Mouse (Mus musculus) right cerebral cortex, postnatal 36 days (tissue): ENCODE measurements around the gene Epb41l1.
A peak's percentile ranks its signal among the peaks of the same experiment; 100 is the strongest.

Experiments used
- DNase-seq, 2 experiments: peaks; one replicate each; pipeline ENCODE4 v3.0.0; 2022; ENCODE audit warnings: low spot score in 2 of 2, mixed read lengths in 1 of 2

The Epb41l1 gene

DNA sequence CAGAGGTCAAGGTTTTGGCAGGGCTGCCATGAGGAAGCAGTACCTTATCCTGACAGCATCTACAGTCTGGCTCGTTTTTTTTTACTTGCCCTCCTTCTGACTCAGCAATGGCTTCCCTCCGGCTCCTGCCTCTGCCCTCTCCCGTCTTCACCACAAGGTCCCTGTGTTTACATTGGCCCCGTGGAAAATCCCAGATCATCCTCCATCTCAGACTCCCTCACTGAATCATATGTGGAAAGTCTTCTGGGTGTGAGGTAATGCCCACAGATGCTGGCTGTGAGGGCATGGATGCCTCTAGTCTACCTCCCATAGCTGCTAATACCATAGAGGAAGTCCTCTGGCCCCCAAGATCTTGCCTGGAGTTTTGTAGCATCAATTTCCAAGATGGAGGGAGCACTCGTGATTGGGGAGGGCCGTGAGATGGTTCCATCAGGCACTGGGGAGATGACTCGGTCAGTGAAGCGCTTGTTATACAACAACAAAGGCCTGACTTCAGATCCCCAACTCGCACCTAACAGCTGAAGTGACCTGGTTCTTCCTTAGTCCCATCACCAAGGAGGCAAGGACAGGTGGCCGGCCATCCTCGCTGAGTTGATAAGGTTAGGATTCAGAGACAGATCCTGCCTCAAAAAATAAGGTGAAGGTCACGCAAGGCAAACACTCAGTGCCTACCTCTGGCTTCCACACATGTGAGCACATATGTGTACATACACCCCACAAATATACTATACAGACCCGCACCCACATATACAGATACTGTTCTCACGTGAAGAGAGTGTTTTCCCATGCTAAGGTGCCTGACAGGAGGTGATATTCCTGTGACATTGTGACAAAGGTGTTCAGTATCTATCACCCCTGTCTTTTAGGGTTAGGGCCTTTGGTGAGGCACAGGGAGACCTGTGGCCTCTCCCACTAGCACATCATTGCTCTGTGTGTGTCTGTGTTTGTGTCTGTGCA, 36.0 kb downstream of the Epb41l1 start:
- DNase-seq = no peak

DNA sequence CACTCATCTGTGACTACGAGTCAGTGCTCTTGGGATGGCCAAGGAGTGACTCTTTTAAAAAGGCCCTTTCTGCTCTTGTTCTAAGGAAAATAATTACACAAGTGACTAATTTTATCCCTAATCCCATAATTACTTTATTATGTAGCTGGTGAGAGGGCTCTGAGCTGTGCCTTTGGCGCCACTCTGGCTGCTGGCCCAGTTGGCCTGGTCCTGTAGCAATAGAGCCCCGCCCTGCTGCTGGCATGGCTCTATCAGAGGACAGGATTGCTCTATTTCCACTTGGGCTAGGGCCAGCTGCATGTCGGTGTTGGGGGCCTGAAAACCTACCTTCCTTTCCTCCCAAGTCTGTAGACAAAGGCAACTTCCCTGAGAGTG, 36.6 kb downstream of the Epb41l1 start:
- DNase-seq = no peak

DNA sequence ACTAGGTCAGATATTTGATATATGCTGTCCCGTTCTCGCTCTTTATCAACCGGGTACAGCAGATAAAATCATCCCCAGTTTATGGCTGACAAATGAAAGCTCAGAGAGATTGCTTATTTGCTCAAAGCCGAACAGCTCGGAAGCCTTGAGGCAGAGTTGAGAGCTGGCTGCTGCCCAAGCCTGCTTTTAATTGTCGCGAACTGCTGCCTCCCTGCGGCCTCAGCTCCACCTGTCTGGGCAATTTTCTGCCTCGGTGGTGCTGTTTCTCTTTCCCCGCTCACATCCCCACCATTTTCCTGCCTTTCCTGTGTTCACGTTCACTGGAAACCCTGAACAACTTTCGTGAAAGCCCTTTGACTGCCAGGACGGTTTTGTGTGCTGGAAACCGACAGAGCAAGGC, 39.8 kb downstream of the Epb41l1 start:
- DNase-seq = peak; percentile 47 to 54

DNA sequence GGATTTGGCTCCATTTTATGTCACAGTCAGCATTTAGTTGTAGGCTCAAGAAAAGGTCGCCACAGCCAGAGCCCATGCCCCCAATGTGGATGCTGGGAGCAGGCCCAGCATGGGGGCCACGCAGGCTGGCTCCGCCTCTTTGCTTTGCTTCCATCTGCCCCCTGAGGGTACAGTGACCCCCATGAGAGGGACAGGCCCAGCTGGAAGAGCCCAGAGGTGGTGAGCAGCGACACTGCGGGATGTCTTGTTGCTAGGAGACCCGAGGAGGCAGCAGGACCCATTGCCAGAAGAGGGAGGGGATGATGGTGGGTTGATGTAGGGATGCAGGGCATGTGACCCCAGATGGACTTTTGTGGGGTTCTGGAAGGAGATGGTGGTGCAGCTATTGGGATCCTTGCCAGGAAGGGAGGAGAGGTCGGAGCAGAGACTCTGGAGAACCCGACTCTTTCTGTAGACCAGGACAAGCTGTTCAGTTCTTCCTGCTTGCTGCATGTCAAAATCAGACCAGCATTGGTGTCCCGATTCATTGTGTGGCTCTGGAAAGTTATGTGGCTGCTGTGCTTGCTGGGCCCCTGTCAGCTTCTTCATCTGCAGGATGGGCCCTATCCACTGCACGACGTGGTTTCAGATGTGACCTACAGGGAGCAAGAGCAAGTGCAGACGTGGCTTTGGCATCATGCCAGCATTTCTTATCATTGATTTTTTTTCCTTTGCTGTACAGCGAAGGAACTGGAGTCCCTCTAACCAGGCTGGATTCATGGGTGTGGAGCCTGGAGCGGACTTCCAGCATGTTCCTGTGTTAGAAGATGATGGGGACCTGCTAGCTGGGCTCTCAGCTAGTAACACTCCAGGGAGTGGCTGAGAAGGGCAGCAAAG, 41.7 kb downstream of the Epb41l1 start:
- DNase-seq = no peak

DNA sequence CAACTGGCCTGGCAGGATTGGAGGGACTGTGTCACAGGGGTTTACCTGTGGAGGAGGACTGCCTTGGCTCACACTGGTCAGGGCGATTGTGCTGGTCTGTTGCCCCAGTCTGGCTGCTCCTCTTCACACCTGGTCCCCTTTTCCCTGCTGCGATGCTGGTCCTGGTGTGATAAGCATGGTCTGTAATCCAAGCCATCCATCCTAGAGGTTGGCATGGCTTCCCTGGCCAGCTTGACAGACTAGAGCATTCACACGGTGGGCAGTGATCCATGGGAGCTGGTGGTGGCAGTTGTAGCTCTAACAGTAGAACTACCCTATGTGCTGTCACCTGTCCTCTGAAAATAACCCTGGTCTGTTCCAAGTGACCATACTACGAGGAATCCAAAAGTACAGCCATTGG, 43.7 kb downstream of the Epb41l1 start:
- no peak for DNase-seq

DNA sequence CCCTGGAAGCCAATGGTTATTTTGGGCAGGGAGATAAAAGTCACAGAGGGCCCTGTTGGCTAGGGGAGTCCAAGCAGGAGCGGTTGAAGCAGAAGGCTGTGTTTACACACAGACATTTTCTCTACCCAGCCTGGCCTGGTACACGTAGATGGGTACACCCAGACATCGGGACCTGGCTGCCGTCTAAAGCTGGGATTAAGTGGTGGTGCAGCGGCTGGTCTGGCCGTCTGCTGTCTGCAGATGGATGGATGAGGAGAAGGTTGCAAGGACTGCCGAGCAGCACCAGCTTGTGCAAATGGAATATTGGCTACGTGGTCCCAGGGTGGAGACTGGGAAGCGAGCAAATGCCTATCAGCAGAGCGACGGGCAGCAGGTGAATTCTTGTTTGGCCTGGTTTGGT, 46.8 kb downstream of the Epb41l1 start:
- no peak for DNase-seq

DNA sequence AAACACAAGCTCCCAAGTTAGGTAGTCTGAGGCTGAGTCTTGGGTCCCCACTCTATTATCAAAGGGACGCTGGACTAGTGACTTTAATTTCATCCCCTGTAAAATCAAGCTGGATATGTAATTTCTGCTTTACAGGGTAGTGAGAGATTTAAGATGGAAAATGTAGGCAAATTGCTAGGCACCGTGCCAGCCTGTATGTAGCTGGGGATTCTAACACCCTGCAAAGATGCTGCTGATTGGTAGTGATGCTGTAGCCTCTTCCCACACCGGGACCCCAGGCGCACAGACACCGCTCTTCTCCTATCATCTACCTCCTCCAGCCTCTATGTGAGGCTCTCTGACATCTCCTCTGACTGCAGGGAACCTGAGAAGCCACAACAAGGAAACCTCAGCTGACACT, 48.2 kb downstream of the Epb41l1 start:
- DNase-seq = no peak

DNA sequence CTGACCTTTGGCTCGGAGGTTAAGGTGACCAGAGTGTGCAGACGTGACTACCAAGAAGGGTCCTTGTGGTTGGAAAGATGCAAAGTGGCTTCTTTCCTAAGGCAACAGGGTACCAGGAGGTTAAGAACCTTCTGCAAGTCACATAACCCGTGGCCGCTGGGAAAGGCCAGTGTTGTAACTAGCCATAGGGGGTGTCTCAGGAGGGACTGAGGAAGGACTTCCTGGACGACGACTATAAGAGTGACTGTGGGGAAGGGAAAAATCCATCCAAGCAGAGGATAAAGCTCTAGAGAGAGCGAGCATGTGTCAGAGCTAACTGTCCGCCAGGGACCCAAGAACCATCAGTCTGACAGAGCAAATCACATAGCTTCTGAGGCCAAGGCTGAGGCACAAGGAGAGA, 48.8 kb downstream of the Epb41l1 start:
- no peak for DNase-seq

DNA sequence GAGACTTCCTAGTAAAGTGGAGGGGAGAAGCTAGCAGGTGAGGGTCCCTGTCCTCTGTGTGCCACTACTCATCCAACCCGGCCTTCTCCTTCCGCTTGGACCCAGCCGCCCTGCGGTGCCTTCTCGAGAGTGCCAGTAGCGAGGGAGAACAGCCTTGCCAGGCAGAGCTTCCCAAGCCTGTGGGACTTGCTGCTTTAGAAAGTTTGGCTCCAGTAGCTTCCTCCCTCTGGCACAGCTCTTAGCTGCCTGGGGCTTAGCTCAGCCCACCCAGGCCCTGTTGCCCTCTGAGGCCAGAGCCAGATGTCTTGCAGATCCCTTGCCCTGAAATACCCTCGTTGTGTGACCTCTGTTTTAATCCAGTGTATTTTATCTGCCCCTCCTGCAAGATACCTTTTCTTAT, 50.2 kb downstream of the Epb41l1 start:
- no peak for DNase-seq

DNA sequence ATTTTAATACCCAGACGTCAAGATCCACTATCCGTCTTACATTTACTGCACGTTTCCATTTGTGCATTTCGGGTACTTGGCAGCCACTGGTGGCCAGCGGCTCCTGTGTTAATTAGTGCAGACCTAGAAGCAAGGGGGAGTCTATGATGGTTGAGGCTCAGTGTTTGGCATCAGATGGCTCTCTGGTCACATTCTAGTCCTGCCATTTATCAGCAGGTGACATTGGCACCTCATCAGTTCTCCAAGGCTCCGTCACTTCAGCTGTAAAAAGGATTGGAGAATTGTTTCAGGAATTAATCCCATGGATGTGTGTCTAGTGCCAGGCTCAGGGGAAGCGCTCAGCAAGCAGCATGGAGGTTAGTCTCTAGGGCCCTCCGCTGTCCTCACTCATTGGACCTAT, 51.6 kb downstream of the Epb41l1 start:
- DNase-seq = no peak

DNA sequence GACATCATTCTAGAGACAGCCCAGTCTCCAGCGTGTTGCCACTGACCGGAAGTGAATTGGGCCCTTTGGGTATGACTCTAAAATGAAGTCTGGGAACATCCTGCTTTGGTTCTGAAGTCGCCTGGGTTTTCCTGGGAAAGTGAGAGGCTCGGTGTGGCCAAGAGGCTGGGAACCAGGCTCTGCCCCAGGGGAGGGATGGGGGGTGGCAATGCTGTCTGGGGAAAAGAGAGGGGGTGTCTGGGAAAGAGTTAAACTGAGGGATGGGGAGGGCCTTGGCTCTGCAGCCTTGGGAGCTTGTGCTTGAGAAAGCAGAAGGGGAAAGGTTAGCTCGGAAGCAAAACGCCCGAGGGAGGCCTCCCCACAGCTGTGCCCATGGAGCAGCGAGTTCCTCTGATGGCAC, 53.0 kb downstream of the Epb41l1 start:
- DNase-seq = no peak

DNA sequence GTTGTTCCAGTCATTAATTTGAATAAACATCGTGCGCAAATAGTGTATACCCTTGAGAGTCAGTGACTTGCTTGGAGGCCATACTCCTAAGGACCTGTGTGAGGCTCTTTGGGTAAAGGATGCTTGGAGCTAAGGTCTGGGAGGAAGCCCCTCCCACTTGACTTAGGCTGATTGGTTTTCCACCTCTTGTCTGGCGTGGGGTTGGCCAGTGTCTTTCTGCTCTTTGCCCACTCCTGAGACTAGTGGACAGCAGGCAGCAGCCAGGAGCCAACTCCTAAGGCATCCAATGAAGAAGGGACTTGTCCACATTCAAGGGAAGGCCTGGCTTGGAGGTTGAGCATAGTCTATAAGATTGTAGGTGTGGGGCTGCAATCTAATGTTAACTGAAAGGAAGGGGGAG, 53.4 kb downstream of the Epb41l1 start:
- DNase-seq = no peak

DNA sequence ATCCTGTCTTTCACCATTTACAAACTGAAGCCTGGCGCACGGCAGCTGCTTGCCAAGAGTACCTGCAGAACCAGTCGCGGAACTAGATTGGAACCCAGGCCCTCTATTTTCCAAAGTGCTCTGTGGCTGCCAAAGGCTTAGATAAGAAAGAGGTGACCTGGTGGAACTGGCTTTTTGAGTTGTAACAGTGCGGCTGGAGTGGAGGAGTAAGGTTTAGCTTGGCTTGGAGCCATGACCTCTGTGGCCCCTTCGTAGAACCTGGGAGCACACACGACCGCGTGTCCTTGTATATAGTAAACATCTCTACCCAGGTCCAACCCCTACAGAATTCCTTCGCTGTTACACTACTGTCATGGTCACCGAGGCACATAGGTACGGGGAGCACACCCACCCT, 54.2 kb downstream of the Epb41l1 start:
- DNase-seq = no peak

DNA sequence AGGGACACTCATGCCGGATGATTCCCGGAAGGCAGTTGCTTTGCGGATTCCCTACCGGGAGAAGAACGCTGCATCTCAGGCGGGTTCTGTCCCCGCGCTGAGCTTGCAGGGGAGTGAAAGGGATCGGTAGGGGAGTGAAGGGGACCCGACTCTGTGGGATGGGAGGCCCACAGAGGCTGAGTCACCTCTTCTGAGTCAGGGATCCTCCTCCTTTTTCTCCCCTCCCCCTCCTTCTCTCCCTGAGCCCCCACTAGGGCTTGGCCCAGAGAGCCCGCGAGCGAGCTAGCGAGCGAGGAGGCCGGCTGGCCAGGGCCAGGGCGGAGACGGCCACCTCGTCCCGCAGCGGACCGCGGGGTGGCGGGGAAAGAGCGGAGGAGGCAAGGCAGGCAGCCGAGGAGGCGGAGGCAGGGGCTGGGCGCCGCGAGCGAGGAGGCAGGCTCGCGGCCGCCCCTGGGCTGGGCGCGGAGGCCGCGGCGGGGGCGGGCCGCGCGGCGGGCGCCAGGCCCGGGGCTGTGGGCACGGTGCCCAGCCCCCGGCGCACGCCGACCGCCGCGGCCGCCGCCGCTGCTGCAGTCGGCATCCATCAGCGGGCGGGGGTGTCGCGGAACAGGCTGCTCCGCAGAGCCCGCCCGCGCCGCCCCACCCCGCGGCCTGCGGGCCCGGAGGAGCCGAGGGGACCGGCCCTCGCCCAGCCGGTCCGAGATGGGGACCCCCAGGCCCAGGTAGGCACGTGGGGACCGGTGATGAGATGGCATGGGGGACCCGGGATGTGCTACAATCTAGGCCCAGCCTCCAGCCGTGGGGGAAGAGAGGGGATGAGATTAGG, 54.8 kb downstream of the Epb41l1 start:
- peak in 1 of 2 experiments; percentile 54 for DNase-seq

DNA sequence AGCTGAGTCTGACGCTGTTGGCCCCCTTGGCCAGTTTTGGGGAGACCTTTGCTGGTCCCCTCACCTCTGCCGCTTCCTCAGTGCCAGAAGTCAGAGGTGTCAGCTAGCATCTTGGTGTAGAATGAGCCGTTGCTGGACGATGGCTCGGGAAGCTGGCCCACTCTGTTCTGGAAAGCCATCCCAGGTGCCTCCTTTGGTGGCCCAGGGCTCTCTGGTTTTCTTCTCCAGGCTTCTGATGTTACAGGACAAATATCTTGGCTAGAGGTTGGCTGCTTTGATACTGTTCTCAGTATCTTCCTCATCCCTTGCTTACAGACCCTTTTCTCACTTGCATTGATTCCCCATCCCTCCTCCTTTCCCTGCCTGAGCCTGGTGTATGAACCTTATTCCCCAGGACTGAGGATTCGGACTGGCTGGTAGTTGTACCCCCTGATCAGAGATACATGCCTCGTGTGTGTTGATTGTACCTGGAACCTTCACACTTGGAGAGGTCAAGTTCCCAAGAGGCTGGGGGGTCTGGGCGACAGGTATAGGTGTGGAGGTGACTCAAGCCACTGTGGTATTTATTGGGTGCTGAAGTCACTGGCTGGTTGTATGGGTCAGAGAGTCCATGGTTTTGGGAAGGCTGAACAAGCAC, 55.5 kb downstream of the Epb41l1 start:
- no peak for DNase-seq

DNA sequence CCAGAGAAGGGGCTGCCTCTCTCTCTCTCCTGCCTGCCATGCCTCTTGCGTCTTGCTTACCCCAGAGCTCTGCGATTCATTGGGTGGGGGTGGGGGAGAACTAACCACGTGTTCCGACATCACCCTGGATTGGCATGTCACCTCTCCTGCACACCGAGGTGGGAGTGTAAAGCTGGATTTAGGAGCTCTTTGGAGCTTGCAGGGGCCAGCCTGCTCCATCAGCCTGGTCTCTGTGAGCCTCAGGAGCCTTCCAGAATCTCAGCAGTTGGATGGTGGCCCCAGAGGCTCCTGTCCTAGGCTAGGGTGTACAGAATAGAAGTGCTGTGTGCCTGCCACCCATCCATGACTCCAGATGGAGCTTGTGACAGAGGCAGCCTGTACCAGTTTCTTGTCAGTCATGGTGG, 56.0 kb downstream of the Epb41l1 start:
- DNase-seq = no peak

DNA sequence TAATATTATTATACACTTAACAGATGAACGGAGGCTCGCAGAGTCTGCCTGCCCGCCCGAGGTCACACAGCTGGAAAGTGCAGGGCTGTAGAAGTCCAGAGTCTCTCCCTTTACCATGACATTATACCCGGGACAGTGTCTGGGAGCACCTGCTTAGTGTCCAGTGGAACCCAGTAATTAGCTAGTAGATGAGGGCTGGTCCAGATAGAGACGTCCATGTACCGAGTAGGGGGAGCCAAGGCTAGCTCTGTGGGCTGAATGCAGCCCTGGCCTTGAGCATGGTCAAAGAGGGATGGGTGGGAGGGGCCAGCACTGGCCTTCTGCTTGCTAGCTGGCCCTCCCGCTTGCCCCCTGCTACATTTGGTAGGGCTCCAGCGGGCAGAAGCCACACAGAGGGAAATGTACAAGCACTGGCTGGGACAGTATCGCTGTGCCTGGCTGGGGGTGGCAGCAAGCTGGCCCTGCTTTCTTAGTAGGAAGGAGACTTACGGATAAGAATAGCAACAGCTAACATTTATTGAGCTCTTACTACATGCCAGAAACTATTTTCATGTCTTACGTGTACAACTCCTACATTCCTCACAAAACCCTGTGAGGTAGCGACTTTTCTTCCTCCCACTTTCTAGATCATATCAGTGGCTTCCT, 57.5 kb downstream of the Epb41l1 start:
- DNase-seq = peak in 1 of 2 experiments; percentile 54

DNA sequence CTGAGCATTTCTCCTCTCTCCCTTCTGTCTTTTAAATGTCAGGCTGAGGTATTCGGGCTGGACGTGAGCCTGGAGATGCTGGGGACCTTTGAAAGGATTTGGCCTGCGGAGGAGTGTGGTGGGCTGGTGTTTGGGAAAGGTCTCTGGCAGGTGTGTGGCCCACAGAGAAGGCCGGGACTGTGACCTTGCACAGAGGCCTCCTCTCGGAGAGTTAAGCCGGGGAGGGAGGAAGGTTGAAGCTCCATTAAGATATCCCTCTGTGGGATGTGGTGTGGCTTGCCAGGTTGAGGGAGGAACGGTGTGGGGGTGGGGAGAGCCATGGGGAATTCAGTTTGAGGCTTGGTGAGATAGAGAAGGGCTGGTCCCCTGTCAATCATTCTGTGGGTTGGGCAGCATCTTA, 59.1 kb downstream of the Epb41l1 start:
- no peak for DNase-seq

DNA sequence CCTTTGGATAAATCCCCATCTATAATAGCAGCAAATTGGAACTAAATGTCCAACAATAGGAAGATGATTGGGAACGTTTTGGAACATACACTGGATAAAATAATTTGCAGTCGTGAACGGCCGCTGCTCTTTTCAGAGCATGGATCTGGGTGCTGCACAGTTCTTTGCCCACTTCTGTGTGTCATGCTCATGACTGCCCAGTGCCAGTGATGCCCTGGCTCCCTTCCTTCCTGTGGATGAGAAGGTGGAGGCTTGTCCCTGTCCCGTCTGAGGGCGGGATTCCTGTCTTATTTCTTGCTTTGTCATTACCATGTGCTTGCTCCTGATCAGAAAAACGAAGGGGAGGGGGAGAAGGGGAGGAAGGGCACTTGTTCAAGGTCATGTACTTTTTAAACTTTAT, 59.6 kb downstream of the Epb41l1 start:
- no peak for DNase-seq

DNA sequence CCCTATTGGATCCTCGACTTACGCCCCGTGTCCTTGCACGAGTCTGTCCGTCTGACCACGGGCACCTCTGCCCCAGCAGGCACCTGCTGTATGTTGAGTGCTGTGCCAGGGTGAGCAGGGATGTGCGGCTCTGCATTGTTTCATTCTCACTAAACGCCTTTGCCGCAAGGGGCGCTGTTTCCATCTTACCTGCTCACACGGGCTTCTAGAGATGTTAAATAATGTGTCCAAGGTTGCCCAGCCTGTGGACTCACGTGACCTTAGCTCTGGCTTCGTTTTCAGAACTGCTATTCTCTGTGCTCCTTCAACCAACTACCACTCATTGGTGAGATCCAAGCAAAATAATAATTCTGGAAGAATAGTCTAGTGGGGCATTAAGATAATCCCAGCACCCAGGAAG, 61.6 kb downstream of the Epb41l1 start:
- DNase-seq = no peak

DNA sequence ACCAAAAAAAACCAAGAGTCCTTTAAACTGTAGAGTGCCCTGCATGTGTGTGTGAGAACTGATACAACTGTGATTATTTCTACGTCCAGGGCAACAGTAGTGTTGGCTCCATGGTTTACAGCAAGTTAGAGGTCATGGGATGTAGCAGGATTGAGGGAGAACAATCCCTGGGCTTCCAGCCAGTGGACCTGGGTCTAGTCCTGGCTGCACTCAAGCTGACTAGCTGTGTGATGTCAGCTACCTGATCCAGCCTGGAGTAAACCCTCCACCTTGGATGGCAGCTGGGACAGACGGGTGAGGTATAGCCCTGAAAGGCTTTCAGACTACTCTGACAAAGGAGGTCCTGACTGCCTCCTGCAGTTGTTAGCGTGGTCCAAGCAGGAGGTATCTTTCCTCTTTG, 62.1 kb downstream of the Epb41l1 start:
- DNase-seq = no peak
